Mouse (Mus musculus) liver, embryonic 14.5 days (tissue): ENCODE results near the gene Gm21905. TPM values are rescaled to one million over a fixed set of nuclear protein-coding genes. Genes with fewer than 3 reads are reported as not detected.

Experiments used
- ATAC-seq: fragments of 200-750 bp; cut with Nextera tagmentation; 2 replicates; pipeline ENCODE4 v1.8.0; 2017; ENCODE audit warnings: moderate number of reproducible peaks, mild to moderate bottlenecking, moderate library complexity; ENCODE audit not compliant: insufficient read depth
- DNase-seq, 3 experiments: peaks; one replicate each; pipeline ENCODE4 v3.0.0-alpha.2; 2012 to 2013; ENCODE audit warnings: low read depth in 3 of 3, low spot score in 3 of 3
- H3K27ac ChIP-seq: fragments of 300-500 bp; sonication (generic); 2 replicates; pipeline ENCODE4 v1.5.1; 2014; ENCODE audit warnings: moderate library complexity, mild to moderate bottlenecking, control low read depth, inconsistent platforms
- H3K27me3 ChIP-seq: fragments of 300-500 bp; sonication (generic); 2 replicates; pipeline ENCODE4 v1.6.1; 2014; ENCODE audit warnings: mild to moderate bottlenecking, low read length, moderate library complexity; ENCODE audit not compliant: control insufficient read depth, insufficient read depth
- H3K36me3 ChIP-seq: fragments of 300-500 bp; sonication (generic); replicated peaks from 2 replicates; pipeline ENCODE4 v1.6.1; 2014; ENCODE audit warnings: low read depth; ENCODE audit not compliant: control insufficient read depth, insufficient read depth
- H3K4me1 ChIP-seq, 2 experiments: fragments of 200-500 bp in 1 of 2; fragments of 300-500 bp in 1 of 2; sonication (generic) in 1 of 2; replicated peaks; 2 replicates each; pipeline ENCODE4 v1.6.1; 2012 to 2014; ENCODE audit warnings: antibody characterized with exemption in 1 of 2, inconsistent platforms in 1 of 2, low read length in 1 of 2; ENCODE audit not compliant: control insufficient read depth in 2 of 2, insufficient read depth in 2 of 2
- H3K4me2 ChIP-seq: fragments of 300-500 bp; sonication (generic); 2 replicates; pipeline ENCODE4 v1.6.1; 2014; ENCODE audit warnings: low read depth, mild to moderate bottlenecking, control low read depth, moderate library complexity
- H3K4me3 ChIP-seq, 2 experiments: fragments of 200-500 bp in 1 of 2; fragments of 300-500 bp in 1 of 2; sonication (generic) in 1 of 2; 2 replicates each; pipeline ENCODE4 v1.5.1; 2012 to 2014; ENCODE audit warnings: low read depth in 2 of 2, low read length in 2 of 2, mild to moderate bottlenecking in 2 of 2, control low read depth in 1 of 2, inconsistent platforms in 1 of 2, moderate library complexity in 1 of 2; ENCODE audit not compliant: insufficient read depth in 1 of 2
- H3K9ac ChIP-seq: fragments of 300-500 bp; sonication (generic); replicated peaks from 2 replicates; pipeline ENCODE4 v1.6.1; 2014; ENCODE audit warnings: mild to moderate bottlenecking, control low read depth, moderate library complexity
- H3K9me3 ChIP-seq: fragments of 300-500 bp; sonication (generic); 2 replicates; pipeline ENCODE4 v1.6.1; 2016; ENCODE audit warnings: low read length, mixed read lengths; ENCODE audit not compliant: control insufficient read depth
- CTCF ChIP-seq: IDR thresholded peaks from 2 replicates; pipeline ENCODE4 v1.5.1; 2016; ENCODE audit warnings: antibody characterized with exemption, low read depth, control low read depth
- EP300 ChIP-seq: IDR thresholded peaks from 2 replicates; pipeline ENCODE4 v1.6.1; 2016; ENCODE audit warnings: antibody characterized with exemption, low read depth
- WGBS: fragments of 180-500 bp; shearing (Covaris S2); extraction: QIAGEN DNeasy Blood & Tissue Kit; methylation state at CpG from one replicate; pipeline ENCODE4 v1.1.7; 2014; ENCODE audit not compliant: insufficient replicate concordance; 5-methylcytosine and 5-hydroxymethylcytosine counted together
- polyA plus RNA-seq, 2 experiments: library from polyadenylated mRNA; depleted of rRNA in 1 of 2; stranded (reverse) in 1 of 2; unstranded in 1 of 2; fragments of >200 nt; fragmentation: Nextera tagmentation in 1 of 2; extraction: Ambion mirVana in 1 of 2; gene quantifications; 2 replicates each; pipeline versions ENCODE4 v1.2.1 to v1.2.3; 2012 to 2014

Gene Gm21905
- polyA plus RNA-seq, 2 experiments = not detected

- Histone ChIP-seq H3K4me3 (no peak overlapping the region), H3K9me3 (no peaks in the 10 kb centered on the region), H3K4me2 (no peak overlapping the region), H3K27me3 (no peaks in the 10 kb centered on the region; the same call in 1 of the 2 replicates), H3K9ac (no peak overlapping the region), H3K36me3 (no peaks in the 10 kb centered on the region), H3K4me1 (peaks cover 0 to 2% of the 10 kb centered on the region in 2 experiments; a peak in 1 of 4 replicates), H3K27ac (no peak overlapping the region)
- no peak for TF ChIP-seq EP300
- no peak for TF ChIP-seq CTCF
- 71% methylated on average over 1 of the region's 1 CpGs for WGBS
- DNase-seq = no peak
- ATAC-seq = no peak
Measured at GRCm38 (mm10) chr5:67898921-67899320, 47.3 kb downstream of the Gm21905 start.

DNA sequence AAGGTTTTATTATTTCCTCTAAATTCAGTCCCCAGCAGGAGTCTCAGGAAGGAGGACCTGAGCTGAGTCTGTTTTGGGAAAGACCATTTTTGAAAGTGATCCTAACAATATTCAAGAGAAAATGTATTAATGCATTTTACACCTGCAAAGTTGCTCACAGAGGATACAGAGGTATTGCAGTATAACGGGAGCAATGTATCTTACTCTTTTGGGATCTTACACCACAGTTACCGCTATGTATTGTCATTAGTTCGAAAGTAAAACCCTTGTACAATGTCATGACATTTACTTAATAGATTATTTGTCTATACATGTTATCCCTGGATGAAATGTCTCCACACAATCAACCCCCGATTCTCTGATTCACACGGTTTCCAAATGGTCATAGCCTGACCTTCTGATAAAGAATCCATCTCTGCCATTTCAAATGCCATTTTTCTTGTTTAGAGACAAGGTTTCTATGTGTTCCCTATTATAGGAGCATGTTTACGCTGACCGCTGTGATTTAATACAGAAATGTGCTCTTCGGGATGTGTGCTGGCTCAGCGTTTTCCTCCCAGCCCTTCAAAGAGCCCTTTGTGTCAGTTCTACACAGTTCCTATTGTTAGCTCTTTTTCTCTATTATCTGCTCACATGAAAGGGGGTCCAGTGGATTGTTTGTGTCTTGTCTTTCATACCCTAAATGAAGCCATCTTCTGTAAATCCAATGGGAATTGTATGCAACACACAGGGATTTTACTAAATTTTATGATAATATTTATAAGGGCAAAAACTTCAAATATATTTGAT, 61.6 kb downstream of the Gm21905 start:
- no peaks in the 10 kb centered on the region for H3K36me3 ChIP-seq
- DNase-seq (no peak), ATAC-seq (no peak)
- H3K4me2 ChIP-seq = no peak overlapping the region
- WGBS = 82% methylated on average over 9 of the region's 9 CpGs
- H3K9me3 ChIP-seq = no peaks in the 10 kb centered on the region
- H3K4me3 ChIP-seq = no peak overlapping the region
- no peak for TF ChIP-seq EP300
- TF ChIP-seq CTCF = no peak
- peaks cover 8 to 9% of the 10 kb centered on the region in 2 experiments for H3K4me1 ChIP-seq
- no peak overlapping the region for H3K9ac ChIP-seq
- H3K27me3 ChIP-seq = no peaks in the 10 kb centered on the region
- no peak overlapping the region for H3K27ac ChIP-seq

DNA sequence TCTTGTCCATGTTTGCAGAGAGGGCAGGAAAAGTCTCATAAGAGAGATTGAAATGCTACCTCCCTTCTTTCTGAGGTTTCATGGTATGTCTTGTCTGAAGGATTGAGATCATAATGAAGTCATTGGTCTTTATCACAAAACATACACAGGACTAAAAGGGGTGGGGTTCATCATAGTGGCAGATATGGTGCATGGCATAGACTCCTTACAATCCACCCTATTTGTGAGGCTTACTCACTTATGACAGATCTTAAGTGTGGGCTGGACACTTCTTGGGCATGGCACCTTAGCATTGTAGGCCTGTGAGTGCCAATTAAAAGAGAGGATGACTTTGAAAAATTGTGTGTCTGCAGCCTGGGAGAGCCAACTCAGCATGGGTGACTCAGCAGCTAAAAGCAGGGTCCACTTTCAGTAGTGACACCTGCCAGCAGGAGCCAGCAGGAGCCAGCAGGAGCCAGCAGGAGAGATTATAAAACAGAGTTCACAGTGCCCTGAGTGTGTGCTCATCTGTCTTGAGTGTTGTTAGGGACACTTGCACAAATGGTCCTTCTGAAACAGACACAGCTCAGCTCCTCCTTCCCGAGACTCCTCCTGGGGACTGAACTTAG, 62.6 kb downstream of the Gm21905 start:
- TF ChIP-seq CTCF (peak; percentile 20; the same call in 1 of the 2 replicates), EP300 (no peak)
- Histone ChIP-seq H3K4me3 (no peak overlapping the region), H3K36me3 (no peaks in the 10 kb centered on the region), H3K9me3 (no peaks in the 10 kb centered on the region), H3K27ac (no peak overlapping the region), H3K27me3 (no peaks in the 10 kb centered on the region), H3K9ac (no peak overlapping the region), H3K4me1 (peaks cover 8 to 9% of the 10 kb centered on the region in 2 experiments), H3K4me2 (no peak overlapping the region)
- DNase-seq = no peak
- ATAC-seq = peak; percentile 69; the same call in 1 of the 2 replicates
- WGBS = 60% methylated on average over 1 of the region's 1 CpGs

Other genes with a start within 250 kb of the Gm21905 start
- 17.5 and 21.0 TPM in 2 replicates for gene Atp8a1, start 99.0 kb downstream of the Gm21905 start, polyA plus RNA-seq (2012; rRNA removed)
- gene Atp8a1, start 99.0 kb downstream of the Gm21905 start, polyA plus RNA-seq (2014; fragmentation: Nextera tagmentation; extraction: Ambion mirVana) = 42.5 and 43.6 TPM in 2 replicates
- not detected in 2 replicates for gene Gm5108, start 4.8 kb downstream of the Gm21905 start, polyA plus RNA-seq (2012; rRNA removed)
- not detected in 2 replicates for gene Gm5108, start 4.8 kb downstream of the Gm21905 start, polyA plus RNA-seq (2014; fragmentation: Nextera tagmentation; extraction: Ambion mirVana)
- not detected in 2 replicates for gene Grxcr1, start 85.4 kb upstream of the Gm21905 start, polyA plus RNA-seq (2012; rRNA removed)
- not detected in 2 replicates for gene Grxcr1, start 85.4 kb upstream of the Gm21905 start, polyA plus RNA-seq (2014; fragmentation: Nextera tagmentation; extraction: Ambion mirVana)